Mouse (Mus musculus): ENCODE results near the gene Zkscan14. TPM values are rescaled to one million over a fixed set of nuclear protein-coding genes. Genes with fewer than 3 reads are reported as not detected.
"Not testable (repeated sequence)": the region's sequence is repeated elsewhere in the genome, so short reads cannot be mapped to it uniquely, and the experiment has no call there.

The Zkscan14 gene
- total RNA-seq, 2 experiments from 2014 or later, result 11.6 to 12.9 TPM

DNA sequence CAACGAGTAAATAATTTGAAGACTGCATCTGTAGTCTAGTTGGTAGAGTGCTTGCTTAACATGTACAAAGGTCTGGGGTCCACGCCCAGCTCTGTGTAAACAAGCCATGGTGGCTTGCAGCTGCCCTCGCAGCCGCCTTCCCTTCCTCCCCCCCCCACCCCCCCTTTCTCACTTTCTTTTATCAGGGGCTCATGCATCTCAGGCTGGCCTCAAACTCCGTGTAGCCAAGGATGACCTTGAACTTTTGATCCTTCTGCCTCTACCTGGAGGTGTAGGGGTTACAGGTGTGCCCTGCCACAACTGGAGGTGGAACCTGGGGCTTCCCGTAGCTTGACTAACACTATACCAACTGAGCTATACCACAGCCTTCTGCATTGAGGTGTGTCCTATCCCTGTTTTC is 16.1 kb upstream of the Zkscan14 start:
- no peak for TF ChIP-seq CTCF (conservative IDR thresholded peaks at IDR 0.05)
- Histone ChIP-seq H3K27ac (no peak overlapping the region), H3K4me3 (no peak overlapping the region)
- DNase-seq (ENCODE audit: low spot score in 2 of 2), result no peak

DNA sequence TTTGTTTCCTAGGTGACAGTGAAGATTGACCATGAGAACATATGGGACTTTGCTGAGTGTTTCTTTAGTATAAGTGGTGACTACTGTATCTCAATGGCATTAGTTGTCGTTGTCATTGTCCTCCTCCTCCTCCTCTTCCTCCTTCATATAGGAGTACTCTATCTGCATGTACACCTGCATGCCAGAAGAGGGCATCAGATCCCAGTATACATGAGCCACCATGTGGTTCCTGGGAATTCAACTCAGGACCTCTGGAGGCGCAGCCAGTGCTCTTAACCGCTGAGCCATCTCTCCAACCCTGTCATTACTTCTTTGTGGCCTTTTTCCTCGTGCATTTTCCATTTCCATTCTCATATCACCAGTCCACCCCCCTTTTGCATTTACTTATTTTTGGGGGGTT is 13.0 kb upstream of the Zkscan14 start:
- H3K4me3 ChIP-seq, result no peak overlapping the region
- H3K27ac ChIP-seq, result no peak overlapping the region
- TF ChIP-seq CTCF (conservative IDR thresholded peaks at IDR 0.05), result peak; percentile 70
- no peak for DNase-seq (ENCODE audit: low spot score in 2 of 2)

DNA sequence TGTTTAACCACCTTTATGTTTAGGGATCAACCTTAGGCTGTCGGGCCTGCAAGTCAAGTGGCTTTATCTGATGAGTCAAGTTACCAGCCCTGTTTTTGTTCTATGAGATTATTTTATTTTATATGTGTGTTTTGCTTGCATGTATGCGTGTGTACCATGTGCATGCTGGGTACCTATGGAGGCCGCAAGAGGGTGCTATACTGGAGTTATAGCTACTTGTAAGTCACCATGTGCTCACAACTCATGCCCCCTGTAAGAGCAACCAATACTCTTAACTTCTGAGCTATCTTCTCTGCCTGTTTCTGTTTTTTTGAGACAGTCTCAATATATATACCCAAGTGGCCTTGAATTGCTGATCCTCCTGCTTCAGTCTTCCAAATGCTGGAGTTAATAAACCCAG is 11.8 kb upstream of the Zkscan14 start:
- no peak for DNase-seq (ENCODE audit: low spot score in 2 of 2)
- Histone ChIP-seq H3K4me3 (no peak overlapping the region), H3K27ac (no peak overlapping the region)
- no peak for TF ChIP-seq CTCF (conservative IDR thresholded peaks at IDR 0.05)

DNA sequence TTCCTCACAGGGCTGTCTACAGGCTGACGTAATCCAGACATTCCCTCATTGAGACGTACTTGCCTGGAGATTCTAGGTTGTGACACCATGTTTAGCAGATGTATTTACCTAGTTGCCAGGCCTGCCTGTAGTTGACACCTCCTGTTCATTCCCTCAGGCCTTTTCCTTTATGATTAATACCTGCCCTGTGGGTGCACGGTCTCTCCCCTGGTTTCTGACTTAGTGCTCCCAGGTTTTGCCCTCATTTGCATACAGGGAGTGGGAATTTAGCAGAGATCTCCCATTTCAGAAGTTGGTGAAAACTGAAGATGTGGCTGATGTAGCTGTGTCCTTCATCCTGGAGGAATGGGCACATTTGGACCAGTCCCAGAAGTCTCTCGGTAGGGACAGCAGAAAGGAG is 10.5 kb upstream of the Zkscan14 start:
- no peak for TF ChIP-seq CTCF (conservative IDR thresholded peaks at IDR 0.05)
- H3K27ac ChIP-seq, result no peak overlapping the region
- DNase-seq (ENCODE audit: low spot score in 2 of 2), result no peak
- no peak overlapping the region for H3K4me3 ChIP-seq

DNA sequence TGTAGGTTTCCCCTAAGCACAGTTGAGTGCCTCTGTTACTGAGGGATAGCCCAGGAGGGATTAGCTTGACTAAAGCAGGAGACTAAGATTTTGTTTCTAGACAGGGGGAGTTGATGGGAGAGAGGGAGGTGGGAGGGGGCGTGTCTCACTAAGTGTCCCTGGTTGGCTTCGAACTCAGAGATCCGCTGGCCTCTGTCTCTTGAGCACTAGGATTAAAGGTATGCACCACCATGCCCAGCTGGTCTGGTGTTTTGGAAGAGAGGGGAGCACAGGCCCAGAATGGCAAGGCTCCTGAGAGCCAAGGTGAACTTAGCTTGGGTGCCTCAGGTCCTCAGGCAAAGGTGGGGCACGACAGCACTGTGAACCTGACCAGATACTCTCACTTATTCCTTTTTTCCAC is 9.7 kb upstream of the Zkscan14 start:
- H3K27ac ChIP-seq, result no peak overlapping the region
- no peak for DNase-seq (ENCODE audit: low spot score in 2 of 2)
- no peak overlapping the region for H3K4me3 ChIP-seq
- TF ChIP-seq CTCF (conservative IDR thresholded peaks at IDR 0.05), result no peak

DNA sequence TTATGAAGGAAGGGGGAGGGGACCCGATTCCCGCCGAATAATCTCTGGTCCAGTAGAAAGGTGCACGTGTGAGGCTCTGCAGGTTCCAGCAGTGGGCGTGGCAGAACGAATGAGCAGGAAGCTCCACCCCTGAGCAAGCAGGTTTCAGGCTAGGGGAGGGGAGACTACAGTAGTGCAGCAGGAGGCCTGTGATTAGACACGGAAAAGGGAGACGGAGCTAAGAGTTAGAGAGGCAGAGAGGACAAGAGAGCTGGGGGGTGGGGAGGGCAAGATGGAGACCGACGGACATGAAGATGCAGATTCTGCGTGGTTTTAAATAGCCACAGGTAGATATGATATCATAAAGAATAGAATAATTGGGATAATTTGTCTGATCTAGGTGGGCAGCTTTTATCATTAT is 6.7 kb upstream of the Zkscan14 start:
- DNase-seq (ENCODE audit: low spot score in 2 of 2); H3K27ac ChIP-seq; H3K4me3 ChIP-seq: not testable (repeated sequence)

DNA sequence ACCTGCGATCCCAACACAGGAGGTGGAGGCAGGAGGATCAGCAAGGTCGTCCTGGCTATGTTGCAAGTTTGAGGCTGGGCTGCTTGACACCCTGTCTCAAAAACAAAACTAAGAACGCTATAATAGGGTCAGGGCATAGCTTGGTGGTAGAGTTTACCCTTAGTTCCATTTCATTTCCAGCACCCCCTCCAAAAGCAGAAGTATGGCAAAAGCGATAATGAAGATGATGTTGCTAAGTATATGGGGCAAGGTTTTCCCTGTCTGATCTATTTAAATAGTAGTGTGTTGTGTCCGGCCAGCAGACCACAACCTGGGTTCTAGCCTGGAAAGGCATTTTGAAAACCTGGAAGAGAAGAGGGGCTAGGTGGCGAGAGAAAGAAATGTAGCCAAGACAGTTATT is 6.3 kb upstream of the Zkscan14 start:
- no peak for TF ChIP-seq CTCF (conservative IDR thresholded peaks at IDR 0.05)
- H3K4me3 ChIP-seq, result no peak overlapping the region
- DNase-seq (ENCODE audit: low spot score in 2 of 2), result no peak
- no peak overlapping the region for H3K27ac ChIP-seq

DNA sequence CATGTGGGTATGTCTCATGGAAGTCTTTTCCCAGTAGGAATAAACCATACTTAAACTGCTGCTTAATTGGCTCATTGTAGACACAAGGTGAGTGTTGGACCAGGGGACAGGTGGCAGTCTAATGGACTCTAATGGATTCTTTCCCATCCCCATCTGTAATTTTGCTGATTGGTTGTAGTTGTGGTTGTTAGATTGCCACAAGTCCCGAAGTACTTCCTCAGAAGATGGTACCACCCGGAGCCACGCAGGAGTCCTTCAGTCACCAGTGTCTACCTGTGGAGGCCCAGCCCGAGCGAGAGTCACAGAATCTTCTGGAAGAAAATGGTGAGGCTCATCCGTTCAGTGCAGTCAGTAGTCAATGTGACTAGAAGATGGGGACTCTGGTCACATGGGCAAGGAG is 5.7 kb upstream of the Zkscan14 start:
- H3K27ac ChIP-seq, result no peak overlapping the region
- H3K4me3 ChIP-seq, result no peak overlapping the region
- no peak for TF ChIP-seq CTCF (conservative IDR thresholded peaks at IDR 0.05)

DNA sequence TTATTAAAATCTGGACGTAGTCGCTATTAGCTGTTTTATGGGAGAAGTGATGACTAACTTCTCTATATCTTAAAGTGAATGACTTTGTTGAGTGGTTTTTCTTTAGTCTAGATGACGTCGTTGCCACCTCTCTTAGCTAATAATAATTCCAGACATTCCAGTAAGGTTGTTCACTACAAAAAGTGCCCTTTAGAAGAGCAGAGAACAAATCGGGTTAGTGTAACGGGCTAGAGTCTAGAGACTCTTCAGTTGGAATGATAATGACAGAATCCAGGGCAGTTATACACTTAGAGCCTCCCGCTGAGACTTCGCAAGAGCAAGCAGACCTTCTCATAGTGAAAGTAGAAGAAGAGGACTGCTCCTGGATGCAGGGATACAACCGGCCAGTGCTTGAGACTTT is 3.4 kb upstream of the Zkscan14 start:
- Histone ChIP-seq H3K4me3 (peak overlapping the region; percentile 74), H3K27ac (peak overlapping the region; percentile 96)
- no peak for DNase-seq (ENCODE audit: low spot score in 2 of 2)
- no peak for TF ChIP-seq CTCF (conservative IDR thresholded peaks at IDR 0.05)

More for the DNA sequence above, 5.7 kb upstream of the Zkscan14 start:
- no peak for DNase-seq (ENCODE audit: low spot score in 2 of 2)

DNA sequence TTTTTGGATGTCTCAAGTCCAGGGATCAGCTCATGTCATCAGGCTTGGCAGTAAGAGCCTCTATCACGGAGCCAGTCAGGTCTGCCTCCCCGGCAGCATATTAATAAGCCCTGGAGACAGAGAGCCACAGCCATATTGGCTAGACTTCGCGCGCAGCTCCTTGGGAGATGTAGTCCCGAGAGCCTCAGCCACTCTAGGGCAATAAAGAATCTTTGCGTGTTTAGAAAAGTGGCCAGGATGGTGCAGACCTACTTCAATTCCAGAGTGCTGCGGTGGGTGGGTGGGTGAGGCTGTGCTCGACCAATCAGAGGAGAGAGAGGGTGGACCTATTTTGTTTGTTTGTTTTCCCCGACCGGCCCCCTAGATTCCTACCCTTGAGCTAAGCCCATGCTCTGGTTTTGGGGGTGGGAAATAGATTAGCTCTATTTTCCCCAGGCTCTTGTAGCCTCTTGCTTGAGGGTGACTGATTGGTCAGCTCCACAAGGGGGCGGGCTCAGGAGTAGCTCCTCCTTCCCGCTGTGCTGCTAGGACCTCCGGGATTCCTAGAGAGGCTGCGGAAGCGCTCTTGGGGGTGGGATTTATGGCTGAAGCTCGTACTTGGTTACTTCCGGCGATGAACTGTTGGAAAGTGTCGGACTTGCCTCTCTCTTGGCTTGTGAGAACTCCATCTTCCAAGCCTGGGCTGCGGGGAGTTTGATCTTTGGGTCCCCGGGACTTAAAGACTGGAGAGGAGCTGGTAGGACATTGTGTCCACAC is 2.4 kb upstream of the Zkscan14 start, which contains the start of gene Zkscan5:
TSS of gene Zkscan5 (plus strand) at position 627 of the 756 bp plus-strand sequence.
- TF ChIP-seq CTCF (conservative IDR thresholded peaks at IDR 0.05), result peak; percentile 53
- DNase-seq (ENCODE audit: low spot score in 2 of 2), result peak; percentile 97 to 99
- Histone ChIP-seq H3K27ac (peak within 1 kb of the TSS; percentile 96), H3K4me3 (peak within 1 kb of the TSS; percentile 74)

DNA sequence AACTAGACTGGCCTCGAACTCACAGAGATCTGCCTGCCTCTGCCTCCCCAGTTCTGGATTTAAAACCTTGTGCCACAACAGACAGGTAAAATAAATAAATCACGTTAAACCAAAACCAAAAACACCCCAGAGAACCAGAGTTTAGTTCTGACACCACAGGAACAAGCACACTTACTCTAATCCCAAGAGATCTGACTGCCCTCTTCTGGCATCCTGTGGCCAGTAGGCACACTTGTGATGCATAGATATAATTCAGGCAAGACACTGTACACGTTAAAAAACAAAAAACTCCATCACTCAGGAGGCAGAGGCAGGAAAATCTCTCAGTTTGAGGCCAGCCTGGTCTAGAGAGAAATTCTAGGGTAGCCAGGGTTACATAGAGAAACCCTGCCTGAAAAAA is 778 bp upstream of the Zkscan14 start:
- no peak for DNase-seq (ENCODE audit: low spot score in 2 of 2)
- Histone ChIP-seq H3K27ac (no peak overlapping the region), H3K4me3 (no peak overlapping the region)
- no peak for TF ChIP-seq CTCF (conservative IDR thresholded peaks at IDR 0.05)

DNA sequence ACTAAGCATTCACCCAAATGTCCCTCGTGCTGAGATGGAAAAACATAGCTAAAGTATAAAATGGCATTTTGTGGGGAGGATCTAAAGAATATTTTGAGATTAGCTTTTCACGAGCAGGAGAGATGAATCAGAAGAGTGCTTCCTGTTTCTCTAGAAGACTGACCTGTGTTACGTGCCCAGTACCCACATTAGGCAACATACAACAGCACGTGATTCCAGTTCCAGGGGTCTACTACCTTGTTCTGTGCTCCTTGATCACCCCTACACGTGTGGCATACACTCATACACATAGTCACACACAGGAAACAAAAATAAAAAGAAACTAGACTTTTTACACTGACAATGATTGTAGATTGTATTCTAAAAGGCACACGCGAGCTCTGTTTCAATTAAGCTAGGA is 1.3 kb downstream of the Zkscan14 start:
- no peak for TF ChIP-seq CTCF (conservative IDR thresholded peaks at IDR 0.05)
- no peak overlapping the region for H3K27ac ChIP-seq
- H3K4me3 ChIP-seq, result peak overlapping the region; percentile 89
- no peak for DNase-seq (ENCODE audit: low spot score in 2 of 2)

DNA sequence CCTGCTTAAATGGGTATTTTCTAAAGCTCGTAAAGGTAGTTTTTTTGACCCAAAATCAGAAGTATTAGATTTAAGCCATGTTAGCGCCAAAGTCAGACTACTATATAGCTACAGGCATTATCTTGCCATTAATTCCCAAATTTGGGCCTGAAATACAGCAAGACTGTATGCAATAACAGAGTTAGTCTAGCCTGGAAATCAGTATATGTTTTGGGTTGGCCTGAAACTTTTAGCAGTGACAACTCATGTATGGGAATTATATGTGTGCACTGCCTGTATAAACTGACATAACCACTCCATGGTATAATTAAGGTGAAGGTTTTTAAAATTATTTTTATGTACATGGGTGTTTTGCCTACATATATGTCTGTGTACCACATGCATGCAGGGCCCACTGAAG is 9.7 kb downstream of the Zkscan14 start, which contains the start of gene Atp5j2:
TSS of gene Atp5j2 (minus strand) at position 101 of the 400 bp plus-strand sequence.
- no peak for DNase-seq (ENCODE audit: low spot score in 2 of 2)
- no peak for TF ChIP-seq CTCF (conservative IDR thresholded peaks at IDR 0.05)

More for the DNA sequence above, 9.7 kb downstream of the Zkscan14 start, which contains the start of gene Atp5j2:
- peak within 1 kb of the TSS; percentile 99 for H3K4me3 ChIP-seq
- H3K27ac ChIP-seq, result peak within 1 kb of the TSS; percentile 95

Data from layer of hippocampus, adult 2 months (tissue).